Mouse (Mus musculus): ENCODE results near the gene Kbtbd8.
A peak's percentile ranks its signal among the peaks of the same experiment; 100 is the strongest.

The Kbtbd8 gene

GRCm38 (mm10) chr6:95116946-95117345, at the start of gene Kbtbd8:
Kbtbd8 (plus strand) TSS chr6:95117240.
- peak; percentile 34 for DNase-seq (ENCODE audit: low read depth, low spot score)

GRCm38 (mm10) chr6:95069753-95070152, 47.3 kb upstream of the Kbtbd8 start:
- DNase-seq (ENCODE audit: low read depth, low spot score) = no peak

GRCm38 (mm10) chr6:95085276-95085675, 31.8 kb upstream of the Kbtbd8 start:
- no peak for DNase-seq (ENCODE audit: low read depth, low spot score)

- no peak for DNase-seq (ENCODE audit: low read depth, low spot score)
These were observed 29.7 kb upstream of the Kbtbd8 start for GRCm38 (mm10) chr6:95087154-95087846.

- peak; percentile 50 for DNase-seq (ENCODE audit: low read depth, low spot score)
These were observed 29.0 kb upstream of the Kbtbd8 start for GRCm38 (mm10) chr6:95088075-95088474.

GRCm38 (mm10) chr6:95094695-95095094, 22.3 kb upstream of the Kbtbd8 start:
- no peak for DNase-seq (ENCODE audit: low read depth, low spot score)

- DNase-seq (ENCODE audit: low read depth, low spot score) = peak; percentile 89
These were observed 18.5 kb upstream of the Kbtbd8 start for GRCm38 (mm10) chr6:95098366-95099109.

- DNase-seq (ENCODE audit: low read depth, low spot score) = no peak
These were observed 13.3 kb upstream of the Kbtbd8 start for GRCm38 (mm10) chr6:95103706-95104105.

GRCm38 (mm10) chr6:95108437-95108836, 8.6 kb upstream of the Kbtbd8 start:
- DNase-seq (ENCODE audit: low read depth, low spot score) = peak; percentile 24

GRCm38 (mm10) chr6:95109691-95110450, 7.2 kb upstream of the Kbtbd8 start:
- DNase-seq (ENCODE audit: low read depth, low spot score) = no peak

GRCm38 (mm10) chr6:95112015-95112414, 5.0 kb upstream of the Kbtbd8 start:
- DNase-seq (ENCODE audit: low read depth, low spot score) = no peak

- no peak for DNase-seq (ENCODE audit: low read depth, low spot score)
These were observed 527 bp upstream of the Kbtbd8 start for GRCm38 (mm10) chr6:95116513-95116912.

GRCm38 (mm10) chr6:95117614-95118541, 838 bp downstream of the Kbtbd8 start:
- DNase-seq (ENCODE audit: low read depth, low spot score) = peak; percentile 100

GRCm38 (mm10) chr6:95119389-95119788, 2.3 kb downstream of the Kbtbd8 start:
- no peak for DNase-seq (ENCODE audit: low read depth, low spot score)

GRCm38 (mm10) chr6:95149931-95150534, 33.0 kb downstream of the Kbtbd8 start:
- no peak for DNase-seq (ENCODE audit: low read depth, low spot score)

- DNase-seq (ENCODE audit: low read depth, low spot score) = no peak
These were observed 33.8 kb downstream of the Kbtbd8 start for GRCm38 (mm10) chr6:95150885-95151284.

GRCm38 (mm10) chr6:95151563-95151962, 34.5 kb downstream of the Kbtbd8 start:
- no peak for DNase-seq (ENCODE audit: low read depth, low spot score)

GRCm38 (mm10) chr6:95163965-95164364, 46.9 kb downstream of the Kbtbd8 start:
- DNase-seq (ENCODE audit: low read depth, low spot score) = no peak

- no peak for DNase-seq (ENCODE audit: low read depth, low spot score)
These were observed 48.6 kb downstream of the Kbtbd8 start for GRCm38 (mm10) chr6:95165630-95166029.

GRCm38 (mm10) chr6:95167668-95168227, 50.7 kb downstream of the Kbtbd8 start:
- no peak for DNase-seq (ENCODE audit: low read depth, low spot score)

All from 3T3-L1 (cell line).